Mouse (Mus musculus): Measurements from ENCODE around the gene Ube2h. TPM values are rescaled to one million over a fixed set of nuclear protein-coding genes. Genes with fewer than 3 reads are reported as not detected.
"Not testable (repeated sequence)": the region's sequence is repeated elsewhere in the genome, so short reads cannot be mapped to it uniquely, and the experiment has no call there.

Ube2h gene
- polyA plus RNA-seq, 1 experiment = 28.7 TPM

DNA sequence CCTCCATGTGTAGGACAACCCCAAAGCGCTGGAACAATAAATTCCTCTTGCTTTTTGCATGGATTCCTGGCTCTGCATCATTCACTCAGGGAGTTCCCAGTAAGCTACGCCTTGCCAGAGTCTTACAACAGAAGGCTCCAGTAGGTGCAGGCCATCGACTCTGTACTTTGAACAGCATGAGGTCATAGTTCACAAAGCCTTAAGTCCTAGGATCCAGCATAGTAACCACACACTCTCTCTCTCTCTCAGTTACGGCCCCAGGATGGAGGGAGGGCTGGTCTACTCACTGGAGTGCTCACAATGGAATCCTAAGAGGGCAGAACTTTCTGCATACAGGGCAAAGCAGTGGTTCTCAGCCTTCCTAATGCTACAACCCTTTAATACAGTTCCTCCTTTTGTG, 95.5 kb downstream of the Ube2h start:
- TF ChIP-seq GATA1 (IDR thresholded peaks at IDR 0.05; ENCODE audit: low read length) (no peak), TAL1 (IDR thresholded peaks at IDR 0.05; ENCODE audit: low read length) (no peak)
- peaks cover 5% of the 10 kb centered on the region; the same call in 1 of the 2 replicates for H3K27me3 ChIP-seq (ENCODE audit: control insufficient read depth)

DNA sequence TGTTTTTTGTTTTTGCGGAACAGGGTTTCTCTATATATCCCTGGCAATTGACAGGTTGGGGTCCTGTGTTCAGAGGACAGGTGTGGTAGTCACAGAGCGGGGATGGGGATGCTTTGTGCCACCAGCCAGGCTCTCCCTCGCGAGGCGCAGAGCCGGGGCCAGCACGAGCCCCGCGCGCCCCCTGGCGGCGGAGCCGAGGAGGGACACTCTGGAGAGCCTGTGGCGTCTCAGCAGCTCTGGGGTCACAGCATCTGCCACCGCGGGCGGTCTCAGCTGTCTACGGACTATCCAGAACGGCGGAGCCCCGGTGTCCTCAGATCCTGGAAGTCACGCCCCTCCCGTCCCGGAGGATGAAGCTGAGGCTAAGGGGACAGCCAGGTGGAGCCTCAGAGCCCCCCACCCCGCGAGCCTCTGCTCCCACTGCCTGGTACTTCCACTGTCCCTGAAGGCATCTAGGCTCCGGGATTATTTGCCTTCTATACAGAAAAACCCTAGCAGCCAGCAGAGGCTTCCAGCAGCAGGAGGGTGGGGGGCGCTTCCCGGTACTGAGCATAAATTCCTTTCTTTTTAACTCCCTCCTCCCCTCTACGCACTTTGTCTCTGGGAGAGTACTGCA, 98.6 kb downstream of the Ube2h start:
- peaks cover 3% of the 10 kb centered on the region for H3K9me3 ChIP-seq (ENCODE audit: control insufficient read depth, low read length)
- H3K36me3 ChIP-seq (ENCODE audit: control insufficient read depth) = no peaks in the 10 kb centered on the region
- peaks cover 5% of the 10 kb centered on the region; the same call in 1 of the 2 replicates for H3K27me3 ChIP-seq (ENCODE audit: control insufficient read depth)
- TF ChIP-seq TAL1 (IDR thresholded peaks at IDR 0.05; ENCODE audit: low read length) (no peak), GATA1 (IDR thresholded peaks at IDR 0.05; ENCODE audit: low read length) (no peak)
- H3K4me1 ChIP-seq (ENCODE audit: control insufficient read depth) = peaks cover 17% of the 10 kb centered on the region
- no peak overlapping the region for H3K4me3 ChIP-seq (replicated peaks)

More for the DNA sequence above, 95.5 kb downstream of the Ube2h start:
- Histone ChIP-seq H3K4me1 (ENCODE audit: control insufficient read depth) (peaks cover 18% of the 10 kb centered on the region), H3K36me3 (ENCODE audit: control insufficient read depth) (peaks cover 14% of the 10 kb centered on the region), H3K9me3 (ENCODE audit: control insufficient read depth, low read length) (no peaks in the 10 kb centered on the region), H3K4me3 (replicated peaks) (no peak overlapping the region)

DNA sequence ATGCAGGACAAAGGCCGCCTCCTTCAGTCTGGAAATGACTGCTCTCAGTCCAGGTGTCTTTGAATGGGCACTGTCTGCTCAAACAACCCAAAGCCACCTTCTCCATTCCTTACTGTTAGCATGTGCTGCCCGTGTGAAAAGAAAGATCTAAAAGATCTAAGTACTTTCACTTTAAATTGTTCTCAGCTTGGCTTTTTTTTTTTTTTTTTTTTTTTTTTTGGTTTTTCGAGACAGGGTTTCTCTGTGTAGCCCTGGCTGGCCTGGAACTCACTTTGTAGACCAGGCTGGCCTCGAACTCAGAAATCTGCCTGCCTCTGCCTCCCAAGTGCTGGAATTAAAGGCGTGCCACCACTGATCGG, 99.2 kb downstream of the Ube2h start:
- H3K9me3 ChIP-seq (ENCODE audit: control insufficient read depth, low read length); H3K27me3 ChIP-seq (ENCODE audit: control insufficient read depth); H3K36me3 ChIP-seq (ENCODE audit: control insufficient read depth); H3K4me3 ChIP-seq (replicated peaks): not testable (repeated sequence)
- peaks cover 17% of the 10 kb centered on the region for H3K4me1 ChIP-seq (ENCODE audit: control insufficient read depth)

GRCm38 (mm10) chr6:30204383-30205179, 99.8 kb downstream of the Ube2h start:
- Histone ChIP-seq H3K36me3 (ENCODE audit: control insufficient read depth) (no peaks in the 10 kb centered on the region), H3K27me3 (ENCODE audit: control insufficient read depth) (peaks cover 5% of the 10 kb centered on the region; the same call in 1 of the 2 replicates), H3K4me3 (replicated peaks) (no peak overlapping the region), H3K9me3 (ENCODE audit: control insufficient read depth, low read length) (peaks cover 3% of the 10 kb centered on the region), H3K4me1 (ENCODE audit: control insufficient read depth) (peaks cover 17% of the 10 kb centered on the region)
- TF ChIP-seq GATA1 (IDR thresholded peaks at IDR 0.05; ENCODE audit: low read length) (no peak), TAL1 (IDR thresholded peaks at IDR 0.05; ENCODE audit: low read length) (no peak)

DNA sequence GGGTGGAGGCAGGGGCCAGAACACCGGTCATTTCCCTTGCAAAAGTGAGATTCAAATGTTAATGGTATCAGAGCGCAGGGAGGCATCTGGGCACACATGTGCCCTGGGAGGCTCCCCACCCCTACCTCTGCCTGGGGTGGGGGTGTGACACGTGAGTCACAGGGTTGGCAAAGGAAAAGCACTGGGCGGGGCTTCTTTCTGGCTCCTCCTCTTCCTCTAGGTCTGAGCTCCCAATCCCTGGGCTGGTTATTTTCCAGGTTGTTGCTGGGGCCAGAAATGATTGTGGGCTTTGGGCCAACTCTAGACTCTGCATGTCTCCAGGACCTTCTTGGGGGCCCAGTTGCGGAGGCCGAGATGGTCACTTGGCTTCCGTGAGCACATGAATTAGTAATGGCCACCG, 108.2 kb downstream of the Ube2h start:
- H3K36me3 ChIP-seq (ENCODE audit: control insufficient read depth) = no peaks in the 10 kb centered on the region
- peaks cover 5% of the 10 kb centered on the region for H3K27me3 ChIP-seq (ENCODE audit: control insufficient read depth)
- no peak overlapping the region for H3K4me3 ChIP-seq (replicated peaks)
- H3K9me3 ChIP-seq (ENCODE audit: control insufficient read depth, low read length) = no peaks in the 10 kb centered on the region
- no peaks in the 10 kb centered on the region for H3K4me1 ChIP-seq (ENCODE audit: control insufficient read depth)
- TF ChIP-seq GATA1 (IDR thresholded peaks at IDR 0.05; ENCODE audit: low read length) (no peak), TAL1 (IDR thresholded peaks at IDR 0.05; ENCODE audit: low read length) (no peak)

DNA sequence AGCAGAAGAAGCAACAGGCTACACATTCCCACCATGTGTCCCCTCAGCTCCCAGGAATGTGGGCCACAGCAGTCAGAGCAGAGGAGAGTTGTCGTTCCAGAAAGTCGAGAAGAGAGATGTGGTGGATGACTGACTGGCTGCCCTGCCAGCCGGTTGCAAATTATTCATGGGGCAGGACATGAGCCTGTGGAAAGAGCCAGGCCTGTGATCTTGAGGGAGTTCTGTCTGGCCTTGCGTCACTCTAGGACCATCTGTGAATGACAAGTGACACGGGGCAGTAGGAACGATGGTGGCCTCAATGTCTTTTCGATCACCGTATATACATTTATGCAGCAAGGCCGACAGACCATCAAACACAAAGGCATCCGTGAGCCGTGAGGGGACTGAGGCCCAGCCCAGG, 108.7 kb downstream of the Ube2h start:
- peaks cover 8% of the 10 kb centered on the region for H3K27me3 ChIP-seq (ENCODE audit: control insufficient read depth)
- peaks cover 2% of the 10 kb centered on the region; the same call in 1 of the 2 replicates for H3K9me3 ChIP-seq (ENCODE audit: control insufficient read depth, low read length)
- no peak for TF ChIP-seq GATA1 (IDR thresholded peaks at IDR 0.05; ENCODE audit: low read length)
- TF ChIP-seq TAL1 (IDR thresholded peaks at IDR 0.05; ENCODE audit: low read length) = no peak
- no peaks in the 10 kb centered on the region for H3K36me3 ChIP-seq (ENCODE audit: control insufficient read depth)
- no peak overlapping the region for H3K4me3 ChIP-seq (replicated peaks)
- H3K4me1 ChIP-seq (ENCODE audit: control insufficient read depth) = no peaks in the 10 kb centered on the region

DNA sequence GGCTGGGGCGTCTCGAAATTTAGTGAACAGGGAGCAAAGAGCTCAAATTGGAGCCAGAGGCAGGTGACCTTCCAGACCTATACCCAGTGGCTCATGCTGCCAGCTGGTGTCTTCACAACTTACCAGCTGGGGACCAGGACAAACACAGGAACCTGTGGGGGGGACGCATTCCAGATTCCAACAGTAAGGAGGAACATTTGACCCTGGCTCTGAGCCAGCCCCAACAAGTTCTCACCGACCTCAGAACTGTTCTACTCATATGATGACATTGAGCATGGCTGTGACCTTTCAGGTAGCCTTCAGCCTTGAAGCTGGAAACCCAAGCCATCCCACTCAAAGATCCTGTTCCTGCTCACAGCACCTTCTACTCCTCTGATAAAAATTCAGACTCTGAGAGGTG, 120.7 kb downstream of the Ube2h start:
- TF ChIP-seq TAL1 (IDR thresholded peaks at IDR 0.05; ENCODE audit: low read length) = no peak
- no peak for TF ChIP-seq GATA1 (IDR thresholded peaks at IDR 0.05; ENCODE audit: low read length)
- Histone ChIP-seq H3K4me1 (ENCODE audit: control insufficient read depth) (no peaks in the 10 kb centered on the region; the same call in 1 of the 2 replicates), H3K27me3 (ENCODE audit: control insufficient read depth) (peaks cover 83% of the 10 kb centered on the region), H3K9me3 (ENCODE audit: control insufficient read depth, low read length) (peaks cover 9% of the 10 kb centered on the region), H3K36me3 (ENCODE audit: control insufficient read depth) (no peaks in the 10 kb centered on the region), H3K4me3 (replicated peaks) (no peak overlapping the region)

GRCm38 (mm10) chr6:30182038-30182437, 122.3 kb downstream of the Ube2h start:
- H3K4me3 ChIP-seq (replicated peaks) = no peak overlapping the region
- H3K36me3 ChIP-seq (ENCODE audit: control insufficient read depth) = no peaks in the 10 kb centered on the region
- peaks cover 95% of the 10 kb centered on the region for H3K27me3 ChIP-seq (ENCODE audit: control insufficient read depth)
- peaks cover 1% of the 10 kb centered on the region; the same call in 1 of the 2 replicates for H3K4me1 ChIP-seq (ENCODE audit: control insufficient read depth)
- TF ChIP-seq GATA1 (IDR thresholded peaks at IDR 0.05; ENCODE audit: low read length) = no peak
- TF ChIP-seq TAL1 (IDR thresholded peaks at IDR 0.05; ENCODE audit: low read length) = no peak
- peaks cover 20% of the 10 kb centered on the region for H3K9me3 ChIP-seq (ENCODE audit: control insufficient read depth, low read length)

DNA sequence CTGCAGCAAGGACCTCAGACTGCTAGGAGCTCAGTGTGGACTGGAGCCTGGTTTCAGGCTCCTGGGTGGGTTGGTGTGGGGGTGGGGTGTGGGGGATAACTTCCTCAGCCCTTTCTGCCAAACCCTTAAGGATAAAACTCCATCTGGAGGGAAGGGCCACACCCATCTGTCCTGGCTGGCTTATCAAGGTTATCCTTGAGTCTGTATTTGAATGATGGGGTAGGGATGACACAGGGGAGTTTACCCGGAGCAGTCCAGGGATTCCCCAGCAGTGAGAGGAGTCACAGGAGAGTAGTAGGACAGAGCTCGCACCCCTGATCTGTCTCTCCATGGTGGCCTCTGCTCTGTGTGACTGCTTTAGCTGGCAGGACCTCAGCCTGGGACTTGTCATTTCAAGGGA, 124.0 kb downstream of the Ube2h start:
- TF ChIP-seq GATA1 (IDR thresholded peaks at IDR 0.05; ENCODE audit: low read length) = no peak
- no peak for TF ChIP-seq TAL1 (IDR thresholded peaks at IDR 0.05; ENCODE audit: low read length)
- no peaks in the 10 kb centered on the region for H3K36me3 ChIP-seq (ENCODE audit: control insufficient read depth)
- peaks cover 100% of the 10 kb centered on the region for H3K27me3 ChIP-seq (ENCODE audit: control insufficient read depth)
- H3K9me3 ChIP-seq (ENCODE audit: control insufficient read depth, low read length) = peaks cover 32% of the 10 kb centered on the region
- peaks cover 13% of the 10 kb centered on the region for H3K4me1 ChIP-seq (ENCODE audit: control insufficient read depth)
- H3K4me3 ChIP-seq (replicated peaks) = no peak overlapping the region
